Mouse (Mus musculus): ENCODE measurements at regions not wholly inside any gene's neighbourhood (a gene's known extent, or its start where the extent isn't known, plus 50 kb on each side); places are given as distances from the start of the nearest gene placed in this dataset.
A peak's percentile ranks its signal among the peaks of the same experiment; 100 is the strongest.

DNA sequence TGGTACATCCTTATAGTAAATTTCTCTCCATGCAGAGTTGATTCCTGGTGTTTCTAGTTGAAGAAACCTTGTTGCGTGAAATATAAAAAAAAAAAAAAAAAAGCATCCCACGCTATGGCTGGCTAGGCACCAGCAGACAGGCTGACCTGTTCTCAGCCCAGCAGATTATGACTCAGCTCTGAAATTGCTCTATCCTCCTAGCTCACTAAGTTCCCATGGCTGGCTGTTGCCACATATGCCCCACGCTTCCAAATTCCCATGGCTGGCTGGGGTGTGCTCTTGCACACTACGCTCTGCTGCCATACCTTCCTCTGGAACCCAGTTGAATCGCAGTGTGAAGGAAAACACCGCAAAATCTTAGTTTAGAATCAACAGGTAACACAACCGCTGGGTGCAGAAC lies 270.1 kb downstream of the Mid1ip1 start:
- Histone ChIP-seq H3K27me3 (replicated peaks; ENCODE audit: control insufficient read depth, insufficient read depth, low read length) (no peaks in the 10 kb centered on the region), H3K27ac (ENCODE audit: insufficient read depth, low read depth, low read length) (no peak overlapping the region), H3K4me3 (ENCODE audit: insufficient read depth, low read depth, low read length) (no peak overlapping the region), H3K36me3 (ENCODE audit: control insufficient read depth, insufficient read depth, low read length) (no peaks in the 10 kb centered on the region), H3K4me1 (ENCODE audit: control insufficient read depth, insufficient read depth, low read length) (no peaks in the 10 kb centered on the region; the same call in 1 of the 2 replicates)
- no peak for DNase-seq
- TF ChIP-seq POLR2A (IDR thresholded peaks at IDR 0.05; ENCODE audit: low read depth, low read length) (no peak), CTCF (conservative IDR thresholded peaks at IDR 0.05; ENCODE audit: insufficient read depth, insufficient read length, low read depth, low read length) (no peak)
- WGBS, result 79% methylated on average over 7 of the region's 7 CpGs

DNA sequence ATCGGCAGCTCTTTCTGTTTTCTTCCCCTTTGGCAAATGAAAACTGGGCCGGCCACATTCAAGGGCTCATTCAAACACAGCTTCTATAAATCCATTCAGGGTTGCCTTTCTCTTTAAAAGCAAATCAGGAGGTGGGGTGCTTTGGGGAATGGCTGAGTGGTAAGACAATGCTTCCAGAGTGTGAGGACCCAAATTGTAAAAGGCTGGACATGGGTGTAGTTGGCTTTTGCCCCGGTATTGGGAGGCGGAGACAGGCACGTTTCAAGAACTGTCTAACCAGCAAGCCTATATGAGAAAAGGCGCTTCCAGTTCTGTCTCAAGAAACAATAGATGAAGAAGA lies 277.0 kb downstream of the Mid1ip1 start:
- TF ChIP-seq POLR2A (IDR thresholded peaks at IDR 0.05; ENCODE audit: low read depth, low read length) (no peak), CTCF (conservative IDR thresholded peaks at IDR 0.05; ENCODE audit: insufficient read depth, insufficient read length, low read depth, low read length) (no peak)
- Histone ChIP-seq H3K4me3 (ENCODE audit: insufficient read depth, low read depth, low read length) (no peak overlapping the region), H3K4me1 (ENCODE audit: control insufficient read depth, insufficient read depth, low read length) (peaks cover 2% of the 10 kb centered on the region; the same call in 1 of the 2 replicates), H3K27me3 (replicated peaks; ENCODE audit: control insufficient read depth, insufficient read depth, low read length) (no peaks in the 10 kb centered on the region), H3K36me3 (ENCODE audit: control insufficient read depth, insufficient read depth, low read length) (no peaks in the 10 kb centered on the region), H3K27ac (ENCODE audit: insufficient read depth, low read depth, low read length) (no peak overlapping the region)
- no peak for DNase-seq
- WGBS, result 40% methylated on average over 6 of the region's 6 CpGs

DNA sequence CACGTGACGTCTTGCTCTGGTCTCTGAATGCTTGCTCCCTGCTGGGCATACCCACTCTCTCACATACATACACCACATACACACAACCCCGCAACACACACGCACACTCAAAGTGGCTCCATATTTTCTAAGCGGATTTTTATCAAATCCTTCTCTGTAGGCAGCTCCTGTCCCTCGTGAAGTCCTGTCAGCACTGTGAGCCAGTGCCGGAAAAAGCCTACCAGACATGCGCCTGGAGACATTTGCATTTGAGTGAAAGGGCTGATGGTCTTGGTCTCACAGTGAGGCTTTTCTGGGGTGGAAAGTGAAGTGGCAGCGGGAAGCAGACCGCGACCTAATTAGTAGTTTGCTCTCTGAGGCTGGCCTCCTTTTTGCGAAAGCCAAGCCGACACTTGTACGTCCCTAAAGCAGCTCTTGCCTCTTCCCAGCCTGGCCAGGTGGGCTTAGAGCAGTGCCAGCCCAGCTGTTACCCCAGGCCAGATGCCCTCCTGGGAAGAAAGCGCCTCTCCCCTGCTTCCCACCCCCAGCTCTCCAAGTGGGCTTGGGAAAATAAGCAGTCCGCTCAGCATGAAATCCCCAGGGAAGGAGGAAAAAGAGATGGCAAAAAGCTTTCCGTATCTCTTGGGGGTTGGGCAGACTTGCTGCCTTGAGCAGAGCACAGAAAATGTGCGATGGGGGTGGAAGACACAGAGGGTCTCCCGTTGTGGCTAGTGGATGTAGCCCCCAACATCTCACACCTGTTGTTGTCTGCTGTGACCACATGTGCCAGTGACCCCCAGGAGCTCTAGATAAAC lies 277.6 kb downstream of the Mid1ip1 start:
- no peaks in the 10 kb centered on the region for H3K36me3 ChIP-seq (ENCODE audit: control insufficient read depth, insufficient read depth, low read length)
- 17% methylated on average over 19 of the region's 19 CpGs for WGBS
- no peaks in the 10 kb centered on the region for H3K27me3 ChIP-seq (replicated peaks; ENCODE audit: control insufficient read depth, insufficient read depth, low read length)
- H3K4me1 ChIP-seq (ENCODE audit: control insufficient read depth, insufficient read depth, low read length), result peaks cover 2% of the 10 kb centered on the region; the same call in 1 of the 2 replicates
- TF ChIP-seq CTCF (conservative IDR thresholded peaks at IDR 0.05; ENCODE audit: insufficient read depth, insufficient read length, low read depth, low read length), result no peak
- no peak for TF ChIP-seq POLR2A (IDR thresholded peaks at IDR 0.05; ENCODE audit: low read depth, low read length)
- no peak overlapping the region for H3K27ac ChIP-seq (ENCODE audit: insufficient read depth, low read depth, low read length)
- peak; percentile 5 for DNase-seq
- H3K4me3 ChIP-seq (ENCODE audit: insufficient read depth, low read depth, low read length), result no peak overlapping the region

DNA sequence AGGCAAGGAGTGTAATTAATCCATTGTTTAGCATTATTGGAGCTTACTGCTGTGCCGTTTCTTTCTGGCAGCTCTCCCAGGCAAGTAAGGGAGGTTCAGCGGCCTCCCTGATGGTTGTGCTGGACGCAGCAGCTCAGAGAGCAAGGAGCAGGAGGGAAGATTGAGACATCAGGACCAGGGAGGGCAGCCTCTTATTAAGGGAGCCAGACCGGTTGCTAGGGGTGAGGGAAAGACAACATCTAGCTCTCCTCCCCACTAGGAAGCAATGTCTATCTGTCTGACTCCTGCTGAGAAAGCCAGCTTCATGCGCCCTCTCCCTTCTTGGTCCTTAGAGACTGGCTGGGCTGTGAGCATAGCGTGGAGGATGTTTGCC lies 278.2 kb downstream of the Mid1ip1 start:
- H3K4me3 ChIP-seq (ENCODE audit: insufficient read depth, low read depth, low read length), result no peak overlapping the region
- no peaks in the 10 kb centered on the region for H3K27me3 ChIP-seq (replicated peaks; ENCODE audit: control insufficient read depth, insufficient read depth, low read length)
- 27% methylated on average over 6 of the region's 6 CpGs for WGBS
- peak; percentile 16 for DNase-seq
- no peak for TF ChIP-seq POLR2A (IDR thresholded peaks at IDR 0.05; ENCODE audit: low read depth, low read length)
- TF ChIP-seq CTCF (conservative IDR thresholded peaks at IDR 0.05; ENCODE audit: insufficient read depth, insufficient read length, low read depth, low read length), result no peak
- H3K4me1 ChIP-seq (ENCODE audit: control insufficient read depth, insufficient read depth, low read length), result peaks cover 2% of the 10 kb centered on the region; the same call in 1 of the 2 replicates
- no peak overlapping the region for H3K27ac ChIP-seq (ENCODE audit: insufficient read depth, low read depth, low read length)
- H3K36me3 ChIP-seq (ENCODE audit: control insufficient read depth, insufficient read depth, low read length), result no peaks in the 10 kb centered on the region

DNA sequence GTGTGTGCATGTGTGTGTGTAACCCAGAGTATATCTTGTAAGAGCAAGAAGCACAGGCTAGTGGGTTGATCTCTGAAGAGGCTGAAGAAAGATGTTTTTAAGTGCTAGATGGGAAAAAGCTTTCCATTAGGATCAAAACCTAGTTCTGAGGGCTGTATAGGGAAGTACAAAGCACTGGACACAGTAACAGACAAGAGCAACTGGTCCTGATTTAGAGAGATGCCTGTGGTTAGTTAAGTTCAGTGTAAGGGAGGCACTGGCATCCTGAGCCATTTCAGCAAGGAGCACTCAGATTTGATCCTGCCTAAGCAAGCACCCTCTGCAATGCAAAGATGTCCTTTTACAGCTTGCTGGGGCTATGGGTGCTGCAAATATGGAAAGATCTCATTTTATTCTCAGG lies 280.1 kb downstream of the Mid1ip1 start:
- TF ChIP-seq POLR2A (IDR thresholded peaks at IDR 0.05; ENCODE audit: low read depth, low read length) (no peak), CTCF (conservative IDR thresholded peaks at IDR 0.05; ENCODE audit: insufficient read depth, insufficient read length, low read depth, low read length) (no peak)
- DNase-seq, result no peak
- Histone ChIP-seq H3K36me3 (ENCODE audit: control insufficient read depth, insufficient read depth, low read length) (no peaks in the 10 kb centered on the region), H3K4me1 (ENCODE audit: control insufficient read depth, insufficient read depth, low read length) (peaks cover 2% of the 10 kb centered on the region; the same call in 1 of the 2 replicates), H3K4me3 (ENCODE audit: insufficient read depth, low read depth, low read length) (no peak overlapping the region), H3K27me3 (replicated peaks; ENCODE audit: control insufficient read depth, insufficient read depth, low read length) (no peaks in the 10 kb centered on the region), H3K27ac (ENCODE audit: insufficient read depth, low read depth, low read length) (no peak overlapping the region)

DNA sequence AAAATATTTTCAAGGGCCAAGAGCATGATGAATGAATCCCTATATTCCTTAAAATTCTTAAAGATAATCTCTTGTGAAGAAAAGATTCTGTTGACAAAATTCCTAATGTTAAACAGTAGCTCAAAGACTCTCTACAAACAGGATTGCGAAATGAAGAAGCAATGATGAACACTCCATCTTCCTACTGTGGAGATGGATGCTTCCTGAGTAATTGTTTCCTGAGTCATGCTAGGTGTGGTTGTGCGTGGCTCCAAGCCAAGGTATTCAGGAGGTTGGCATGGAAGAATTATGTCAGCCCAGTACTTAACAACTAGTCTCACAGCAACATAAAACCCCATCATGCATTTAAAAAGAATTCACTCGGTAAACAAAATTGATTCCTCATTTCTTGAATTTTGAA lies 286.4 kb downstream of the Mid1ip1 start:
- H3K36me3 ChIP-seq (ENCODE audit: control insufficient read depth, insufficient read depth, low read length), result no peaks in the 10 kb centered on the region
- no peaks in the 10 kb centered on the region for H3K27me3 ChIP-seq (replicated peaks; ENCODE audit: control insufficient read depth, insufficient read depth, low read length)
- TF ChIP-seq CTCF (conservative IDR thresholded peaks at IDR 0.05; ENCODE audit: insufficient read depth, insufficient read length, low read depth, low read length) (no peak), POLR2A (IDR thresholded peaks at IDR 0.05; ENCODE audit: low read depth, low read length) (no peak)
- no peak overlapping the region for H3K27ac ChIP-seq (ENCODE audit: insufficient read depth, low read depth, low read length)
- peak; percentile 45 for DNase-seq
- 62% methylated on average over 3 of the region's 3 CpGs for WGBS
- H3K4me1 ChIP-seq (ENCODE audit: control insufficient read depth, insufficient read depth, low read length), result no peaks in the 10 kb centered on the region
- H3K4me3 ChIP-seq (ENCODE audit: insufficient read depth, low read depth, low read length), result no peak overlapping the region

DNA sequence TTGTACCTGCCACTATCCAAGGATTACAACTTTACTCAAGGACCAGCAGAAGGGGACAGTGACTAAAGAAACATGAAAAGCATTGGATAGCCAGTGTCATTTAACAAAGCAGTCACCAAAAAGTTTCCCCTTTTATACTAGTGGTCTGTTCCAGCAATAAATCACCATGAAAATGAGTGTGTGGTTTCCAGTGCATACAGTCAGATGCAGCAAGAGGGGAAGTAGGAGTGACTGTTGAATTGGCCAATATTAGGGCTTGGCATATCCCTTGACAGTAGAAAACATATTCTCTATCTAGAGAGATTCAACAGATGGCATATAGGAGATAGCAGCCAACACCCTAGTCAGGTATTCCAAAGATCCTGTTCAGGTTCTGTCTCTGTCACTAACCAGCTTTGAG lies 259.8 kb upstream of the H2al1a start:
- no peak overlapping the region for H3K4me3 ChIP-seq (ENCODE audit: insufficient read depth, low read depth, low read length)
- no peaks in the 10 kb centered on the region for H3K4me1 ChIP-seq (ENCODE audit: control insufficient read depth, insufficient read depth, low read length)
- TF ChIP-seq CTCF (conservative IDR thresholded peaks at IDR 0.05; ENCODE audit: insufficient read depth, insufficient read length, low read depth, low read length) (no peak), POLR2A (IDR thresholded peaks at IDR 0.05; ENCODE audit: low read depth, low read length) (no peak)
- no peak overlapping the region for H3K27ac ChIP-seq (ENCODE audit: insufficient read depth, low read depth, low read length)
- DNase-seq, result no peak
- H3K36me3 ChIP-seq (ENCODE audit: control insufficient read depth, insufficient read depth, low read length), result no peaks in the 10 kb centered on the region
- H3K27me3 ChIP-seq (replicated peaks; ENCODE audit: control insufficient read depth, insufficient read depth, low read length), result no peaks in the 10 kb centered on the region
